Mouse (Mus musculus) liver, postnatal 0 days (tissue): ENCODE data around the gene Mcm3ap.
A peak's percentile ranks its signal among the peaks of the same experiment; 100 is the strongest.

Experiments
- CTCF ChIP-seq: sonication (generic); IDR thresholded peaks from 2 replicates; pipeline ENCODE4 v1.5.1; 2016; ENCODE audit warnings: antibody characterized with exemption, low read depth
- EP300 ChIP-seq: IDR thresholded peaks from 2 replicates; pipeline ENCODE4 v1.6.1; 2016; ENCODE audit warnings: antibody characterized with exemption, low read depth, mild to moderate bottlenecking

DNA sequence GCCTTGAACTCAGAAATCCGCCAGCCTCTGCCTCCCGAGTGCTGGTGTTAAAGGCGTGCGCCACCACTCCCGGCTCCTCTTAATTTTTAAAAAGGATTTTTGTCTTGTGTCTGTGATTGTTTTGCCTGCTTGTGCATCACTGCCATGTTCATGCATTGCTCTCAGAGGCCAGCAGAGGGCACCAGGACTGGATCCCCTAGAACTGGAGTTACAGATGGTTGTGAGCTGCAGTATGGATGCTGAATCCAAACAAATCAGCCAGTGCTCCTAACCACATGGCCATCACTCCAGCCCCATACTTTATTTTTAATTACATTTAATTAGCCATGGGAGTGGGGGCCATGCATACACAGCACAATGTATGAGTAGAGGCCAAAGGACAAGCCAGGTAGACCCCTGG, 13.4 kb upstream of the Mcm3ap start:
- TF ChIP-seq CTCF (peak; percentile 78), EP300 (no peak)
